Mouse (Mus musculus) midbrain, embryonic 12.5 days (tissue): ENCODE results near the gene Itgav. TPM values are rescaled to one million over a fixed set of nuclear protein-coding genes. Genes with fewer than 3 reads are reported as not detected.

Experiments
- ATAC-seq: fragments of 200-750 bp; cut with Nextera tagmentation; 2 replicates; pipeline ENCODE4 v1.8.0; 2017; ENCODE audit warnings: low read depth, moderate TSS enrichment, moderate library complexity; ENCODE audit not compliant: low FRiP score
- H3K27ac ChIP-seq: fragments of 300-500 bp; sonication (generic); replicated peaks from 2 replicates; pipeline ENCODE4 v1.5.1; 2016; ENCODE audit warnings: mild to moderate bottlenecking
- H3K27me3 ChIP-seq: fragments of 300-500 bp; sonication (generic); 2 replicates; pipeline ENCODE4 v1.6.1; 2016; ENCODE audit warnings: mild to moderate bottlenecking
- H3K36me3 ChIP-seq: fragments of 300-500 bp; sonication (generic); 2 replicates; pipeline ENCODE4 v1.6.1; 2016
- H3K4me1 ChIP-seq: fragments of 300-500 bp; sonication (generic); 2 replicates; pipeline ENCODE4 v1.6.1; 2016
- H3K4me2 ChIP-seq: fragments of 300-500 bp; sonication (generic); replicated peaks from 2 replicates; pipeline ENCODE4 v1.6.1; 2016; ENCODE audit warnings: mild to moderate bottlenecking, moderate library complexity
- H3K4me3 ChIP-seq: fragments of 300-500 bp; sonication (generic); 2 replicates; pipeline ENCODE4 v1.5.1; 2016; ENCODE audit warnings: mild to moderate bottlenecking
- H3K9ac ChIP-seq: fragments of 300-500 bp; sonication (generic); replicated peaks from 2 replicates; pipeline ENCODE4 v1.6.1; 2016; ENCODE audit warnings: mild to moderate bottlenecking, moderate library complexity
- H3K9me3 ChIP-seq: fragments of 300-500 bp; sonication (generic); 2 replicates; pipeline ENCODE4 v1.6.1; 2016; ENCODE audit warnings: mild to moderate bottlenecking
- WGBS: fragments of 180-500 bp; shearing (Covaris S2); methylation state at CpG from one replicate; pipeline ENCODE4 v1.1.7; 2016; 5-methylcytosine and 5-hydroxymethylcytosine counted together
- polyA plus RNA-seq: library from polyadenylated mRNA; unstranded; fragments of >200 nt; fragmentation: Nextera tagmentation; extraction: Ambion mirVana; gene quantifications from 2 replicates; pipeline ENCODE4 v1.2.1, GENCODE M21; 2016

The Itgav gene
- polyA plus RNA-seq, 1 experiment from 2014 or later, result 42.2 TPM

DNA sequence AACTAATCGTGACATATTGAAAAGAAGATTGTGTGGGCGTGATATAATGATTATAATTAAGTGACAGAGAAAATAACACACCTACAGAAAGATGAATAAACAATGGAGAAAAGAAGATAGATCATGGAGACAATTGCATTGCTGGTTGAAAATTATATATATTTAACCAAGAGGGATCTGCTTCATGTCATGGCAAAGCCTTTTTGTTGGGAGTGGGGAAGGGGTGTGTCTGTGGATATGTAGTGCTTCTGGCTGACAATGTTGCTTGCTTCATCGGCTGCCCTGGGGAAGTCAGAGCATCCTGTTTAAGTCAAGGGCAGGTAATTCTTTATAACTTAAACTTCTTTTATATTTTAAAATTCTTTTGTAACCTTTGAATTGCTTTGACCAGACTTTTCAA, 124.3 kb downstream of the Itgav start:
- Histone ChIP-seq H3K9me3 (no peaks in the 10 kb centered on the region), H3K27ac (no peak overlapping the region), H3K27me3 (no peaks in the 10 kb centered on the region), H3K4me2 (no peak overlapping the region), H3K9ac (no peak overlapping the region), H3K4me1 (peaks cover 13% of the 10 kb centered on the region), H3K4me3 (no peak overlapping the region), H3K36me3 (peaks cover 3% of the 10 kb centered on the region)
- no peak for ATAC-seq
- 84% methylated on average over 3 of the region's 3 CpGs for WGBS

DNA sequence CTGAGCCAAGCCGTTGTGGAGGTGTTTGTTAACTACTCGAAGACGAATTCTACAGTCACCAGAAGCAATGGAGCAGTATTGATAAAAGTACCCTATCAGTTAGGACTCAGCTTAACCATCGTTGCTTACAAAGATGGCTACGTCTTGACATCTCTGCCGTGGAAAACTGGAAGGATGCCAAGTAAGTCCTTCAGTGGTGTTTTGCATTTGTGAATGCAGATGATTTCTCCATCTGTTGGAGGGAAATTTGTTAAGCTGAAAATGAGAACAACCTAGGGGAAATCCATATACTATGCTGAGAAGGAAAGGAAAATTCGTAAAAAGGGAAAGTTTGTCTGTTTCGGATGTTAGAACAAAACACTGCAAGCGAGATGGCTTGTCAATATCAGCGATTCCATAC, 129.2 kb downstream of the Itgav start:
- 88% methylated on average over 10 of the region's 10 CpGs for WGBS
- Histone ChIP-seq H3K27me3 (no peaks in the 10 kb centered on the region), H3K9ac (no peak overlapping the region), H3K4me1 (no peaks in the 10 kb centered on the region), H3K27ac (no peak overlapping the region), H3K4me3 (no peak overlapping the region), H3K36me3 (peaks cover 15% of the 10 kb centered on the region), H3K4me2 (no peak overlapping the region), H3K9me3 (no peaks in the 10 kb centered on the region)
- ATAC-seq, result no peak

DNA sequence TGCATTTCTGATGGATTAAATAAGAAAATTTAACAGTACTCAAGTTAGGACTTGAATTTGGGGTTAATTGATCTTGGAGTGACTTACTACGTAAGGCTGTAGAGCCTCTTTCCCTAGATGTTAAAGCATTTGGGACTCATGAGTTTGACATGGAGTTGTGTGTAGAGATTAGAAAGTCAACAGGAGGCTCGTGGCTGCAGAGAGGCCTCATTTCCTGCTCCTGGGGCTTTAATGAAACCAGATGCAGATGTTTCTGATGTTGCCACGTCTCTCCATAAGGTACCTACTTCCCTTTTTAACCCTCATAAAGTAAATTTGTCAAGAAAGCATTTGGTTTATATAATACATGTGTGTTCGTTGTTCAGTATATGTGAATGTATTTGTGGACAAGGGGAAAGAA, 132.0 kb downstream of the Itgav start:
- Histone ChIP-seq H3K4me1 (no peaks in the 10 kb centered on the region), H3K27me3 (no peaks in the 10 kb centered on the region), H3K4me3 (no peak overlapping the region), H3K27ac (no peak overlapping the region), H3K9me3 (no peaks in the 10 kb centered on the region), H3K9ac (no peak overlapping the region), H3K4me2 (no peak overlapping the region), H3K36me3 (peaks cover 26% of the 10 kb centered on the region)
- WGBS, result 80% methylated on average over 4 of the region's 4 CpGs
- ATAC-seq, result no peak

Other genes with a start within 250 kb of the Itgav start
- gene Zc3h15, start 80.0 kb upstream of the Itgav start, polyA plus RNA-seq, result 180 and 184 TPM in 2 replicates
- 62.9 and 66.2 TPM in 2 replicates for gene Fam171b, start 88.2 kb downstream of the Itgav start, polyA plus RNA-seq
- not detected in 2 replicates for gene Zswim2, start 216.8 kb downstream of the Itgav start, polyA plus RNA-seq
- not detected in 2 replicates for gene Gm13698, start 231.3 kb downstream of the Itgav start, polyA plus RNA-seq
- gene Gm13693, start 237.1 kb downstream of the Itgav start, polyA plus RNA-seq, result not detected in 2 replicates
- not detected in 2 replicates for gene Gm13695, start 242.9 kb downstream of the Itgav start, polyA plus RNA-seq
- not detected in 2 replicates for gene Gm13696, start 248.7 kb downstream of the Itgav start, polyA plus RNA-seq